Mouse (Mus musculus) midbrain, embryonic 13.5 days (tissue): ENCODE data around the gene Twist2. TPM values are rescaled to one million over a fixed set of nuclear protein-coding genes. Genes with fewer than 3 reads are reported as not detected.

ENCODE experiments used
- ATAC-seq: fragments of 200-750 bp; cut with Nextera tagmentation; 2 replicates; pipeline ENCODE4 v1.8.0; 2017; ENCODE audit warnings: mild to moderate bottlenecking, moderate TSS enrichment, moderate library complexity
- H3K27ac ChIP-seq: fragments of 300-500 bp; sonication (generic); 2 replicates; pipeline ENCODE4 v1.5.1; 2015; ENCODE audit warnings: inconsistent platforms, mild to moderate bottlenecking, moderate library complexity
- H3K27me3 ChIP-seq: fragments of 300-500 bp; sonication (generic); 2 replicates; pipeline ENCODE4 v1.6.1; 2015; ENCODE audit warnings: mild to moderate bottlenecking, inconsistent platforms
- H3K36me3 ChIP-seq: fragments of 300-500 bp; sonication (generic); 2 replicates; pipeline ENCODE4 v1.6.1; 2015; ENCODE audit warnings: mild to moderate bottlenecking, inconsistent platforms
- H3K4me1 ChIP-seq: fragments of 300-500 bp; sonication (generic); replicated peaks from 2 replicates; pipeline ENCODE4 v1.6.1; 2015; ENCODE audit warnings: inconsistent platforms
- H3K4me2 ChIP-seq: fragments of 300-500 bp; sonication (generic); replicated peaks from 2 replicates; pipeline ENCODE4 v1.6.1; 2015; ENCODE audit warnings: moderate library complexity, mild to moderate bottlenecking, inconsistent platforms
- H3K4me3 ChIP-seq: fragments of 300-500 bp; sonication (generic); replicated peaks from 2 replicates; pipeline ENCODE4 v1.5.1; 2015; ENCODE audit warnings: mild to moderate bottlenecking, inconsistent platforms
- H3K9ac ChIP-seq: fragments of 300-500 bp; sonication (generic); replicated peaks from 2 replicates; pipeline ENCODE4 v1.6.1; 2015; ENCODE audit warnings: mild to moderate bottlenecking, inconsistent platforms
- H3K9me3 ChIP-seq: fragments of 300-500 bp; sonication (generic); 2 replicates; pipeline ENCODE4 v1.6.1; 2016; ENCODE audit warnings: mild to moderate bottlenecking, inconsistent platforms
- WGBS: fragments of 180-500 bp; shearing (Covaris S2); methylation state at CpG from one replicate; pipeline ENCODE4 v1.1.7; 2015; 5-methylcytosine and 5-hydroxymethylcytosine counted together
- polyA plus RNA-seq: library from polyadenylated mRNA; unstranded; fragments of >200 nt; fragmentation: Nextera tagmentation; extraction: Ambion mirVana; gene quantifications from 2 replicates; pipeline ENCODE4 v1.2.1, GENCODE M21; 2015

Gene Twist2
- polyA plus RNA-seq, 1 experiment from 2014 or later: 1.3 TPM

- no peak overlapping the region for H3K27ac ChIP-seq
- no peaks in the 10 kb centered on the region for H3K36me3 ChIP-seq
- no peaks in the 10 kb centered on the region for H3K27me3 ChIP-seq
- no peak for ATAC-seq
- no peak overlapping the region for H3K4me2 ChIP-seq
- H3K4me3 ChIP-seq: no peak overlapping the region
- no peaks in the 10 kb centered on the region for H3K4me1 ChIP-seq
- no peak overlapping the region for H3K9ac ChIP-seq
- WGBS: 93% methylated on average over 4 of the region's 4 CpGs
- H3K9me3 ChIP-seq: no peaks in the 10 kb centered on the region; the same call in 1 of the 2 replicates
These were observed 21.4 kb upstream of the Twist2 start for GRCm38 (mm10) chr1:91779819-91780218.

- 84% methylated on average over 7 of the region's 7 CpGs for WGBS
- Histone ChIP-seq H3K4me2 (no peak overlapping the region), H3K9me3 (no peaks in the 10 kb centered on the region; the same call in 1 of the 2 replicates)
These were observed 20.1 kb upstream of the Twist2 start for GRCm38 (mm10) chr1:91781182-91781581.

GRCm38 (mm10) chr1:91784162-91784561, 17.1 kb upstream of the Twist2 start:
- WGBS: 79% methylated on average over 3 of the region's 3 CpGs
- Histone ChIP-seq H3K4me3 (no peak overlapping the region), H3K27me3 (no peaks in the 10 kb centered on the region), H3K4me1 (no peaks in the 10 kb centered on the region), H3K4me2 (no peak overlapping the region), H3K36me3 (no peaks in the 10 kb centered on the region), H3K9ac (no peak overlapping the region), H3K9me3 (no peaks in the 10 kb centered on the region; the same call in 1 of the 2 replicates), H3K27ac (no peak overlapping the region)
- ATAC-seq: no peak

More at GRCm38 (mm10) chr1:91781182-91781581, 20.1 kb upstream of the Twist2 start:
- H3K27me3 ChIP-seq: no peaks in the 10 kb centered on the region
- H3K9ac ChIP-seq: no peak overlapping the region
- H3K4me3 ChIP-seq: no peak overlapping the region
- no peaks in the 10 kb centered on the region for H3K36me3 ChIP-seq
- no peak for ATAC-seq
- H3K27ac ChIP-seq: no peak overlapping the region
- no peaks in the 10 kb centered on the region for H3K4me1 ChIP-seq

- H3K4me3 ChIP-seq: no peak overlapping the region
- H3K4me2 ChIP-seq: no peak overlapping the region
- H3K9ac ChIP-seq: no peak overlapping the region
- H3K9me3 ChIP-seq: no peaks in the 10 kb centered on the region
- H3K27ac ChIP-seq: no peak overlapping the region
- 71% methylated on average over 3 of the region's 3 CpGs for WGBS
- ATAC-seq: no peak
- H3K36me3 ChIP-seq: no peaks in the 10 kb centered on the region
- peaks cover 54% of the 10 kb centered on the region for H3K27me3 ChIP-seq
- peaks cover 25% of the 10 kb centered on the region for H3K4me1 ChIP-seq
These were observed 1.9 kb upstream of the Twist2 start for GRCm38 (mm10) chr1:91799323-91799722.

- H3K4me2 ChIP-seq: peak overlapping the region; percentile 75; the same call in 1 of the 2 replicates
- peaks cover 25% of the 10 kb centered on the region for H3K4me1 ChIP-seq
- H3K9ac ChIP-seq: no peak overlapping the region
- H3K27ac ChIP-seq: no peak overlapping the region
- H3K27me3 ChIP-seq: peaks cover 62% of the 10 kb centered on the region
- H3K36me3 ChIP-seq: no peaks in the 10 kb centered on the region
- no peak overlapping the region for H3K4me3 ChIP-seq
- no peak for ATAC-seq
- WGBS: 27% methylated on average over 13 of the region's 13 CpGs
- H3K9me3 ChIP-seq: no peaks in the 10 kb centered on the region
These were observed 913 bp upstream of the Twist2 start for GRCm38 (mm10) chr1:91800348-91800747.

- no peak overlapping the region for H3K9ac ChIP-seq
- H3K4me3 ChIP-seq: peak overlapping the region; percentile 40
- ATAC-seq: 0 out of 2 replicates have a peak, but pooled peaks have one; percentile 30
- no peaks in the 10 kb centered on the region for H3K9me3 ChIP-seq
- 3% methylated on average over 45 of the region's 45 CpGs for WGBS
- H3K4me2 ChIP-seq: peak overlapping the region; percentile 75
- H3K27me3 ChIP-seq: peaks cover 72% of the 10 kb centered on the region
- peaks cover 25% of the 10 kb centered on the region for H3K4me1 ChIP-seq
- H3K27ac ChIP-seq: no peak overlapping the region
- no peaks in the 10 kb centered on the region for H3K36me3 ChIP-seq
These were observed 644 bp downstream of the Twist2 start for GRCm38 (mm10) chr1:91801844-91802366.

GRCm38 (mm10) chr1:91802406-91803121, 1.3 kb downstream of the Twist2 start:
- Histone ChIP-seq H3K4me1 (peaks cover 25% of the 10 kb centered on the region), H3K9me3 (no peaks in the 10 kb centered on the region), H3K9ac (no peak overlapping the region), H3K4me3 (peak overlapping the region; percentile 40), H3K4me2 (peak overlapping the region; percentile 75), H3K27me3 (peaks cover 72% of the 10 kb centered on the region), H3K27ac (no peak overlapping the region), H3K36me3 (no peaks in the 10 kb centered on the region)
- ATAC-seq: no peak
- 7% methylated on average over 30 of the region's 30 CpGs for WGBS

GRCm38 (mm10) chr1:91803416-91803815, 2.2 kb downstream of the Twist2 start:
- no peak overlapping the region for H3K4me2 ChIP-seq
- no peak overlapping the region for H3K4me3 ChIP-seq
- H3K36me3 ChIP-seq: no peaks in the 10 kb centered on the region
- no peak for ATAC-seq
- H3K9me3 ChIP-seq: no peaks in the 10 kb centered on the region
- no peak overlapping the region for H3K9ac ChIP-seq
- H3K4me1 ChIP-seq: peaks cover 25% of the 10 kb centered on the region
- WGBS: 77% methylated on average over 6 of the region's 6 CpGs
- H3K27me3 ChIP-seq: peaks cover 67% of the 10 kb centered on the region
- no peak overlapping the region for H3K27ac ChIP-seq

GRCm38 (mm10) chr1:91816067-91816466, 14.8 kb downstream of the Twist2 start:
- Histone ChIP-seq H3K4me2 (no peak overlapping the region), H3K9ac (no peak overlapping the region), H3K4me3 (no peak overlapping the region), H3K9me3 (no peaks in the 10 kb centered on the region), H3K36me3 (no peaks in the 10 kb centered on the region), H3K4me1 (0 out of 2 replicates have a peak, but pooled peaks cover 4% of the 10 kb centered on the region), H3K27ac (no peak overlapping the region), H3K27me3 (no peaks in the 10 kb centered on the region)
- 82% methylated on average over 3 of the region's 3 CpGs for WGBS
- ATAC-seq: no peak

GRCm38 (mm10) chr1:91816571-91816970, 15.3 kb downstream of the Twist2 start:
- no peak for ATAC-seq
- no peak overlapping the region for H3K9ac ChIP-seq
- H3K27me3 ChIP-seq: no peaks in the 10 kb centered on the region
- H3K27ac ChIP-seq: no peak overlapping the region
- H3K4me3 ChIP-seq: no peak overlapping the region
- H3K36me3 ChIP-seq: no peaks in the 10 kb centered on the region
- no peak overlapping the region for H3K4me2 ChIP-seq
- H3K4me1 ChIP-seq: 0 out of 2 replicates have a peak, but pooled peaks cover 4% of the 10 kb centered on the region
- no peaks in the 10 kb centered on the region for H3K9me3 ChIP-seq
- 50% methylated on average over 6 of the region's 6 CpGs for WGBS

GRCm38 (mm10) chr1:91819237-91819636, 18.0 kb downstream of the Twist2 start:
- no peaks in the 10 kb centered on the region for H3K36me3 ChIP-seq
- no peak overlapping the region for H3K4me3 ChIP-seq
- H3K9ac ChIP-seq: no peak overlapping the region
- 0 out of 2 replicates have a peak, but pooled peaks cover 4% of the 10 kb centered on the region for H3K4me1 ChIP-seq
- no peak overlapping the region for H3K4me2 ChIP-seq
- H3K9me3 ChIP-seq: no peaks in the 10 kb centered on the region
- no peaks in the 10 kb centered on the region for H3K27me3 ChIP-seq
- no peak overlapping the region for H3K27ac ChIP-seq
- 68% methylated on average over 9 of the region's 9 CpGs for WGBS
- ATAC-seq: no peak

- no peak for ATAC-seq
- WGBS: 71% methylated on average over 10 of the region's 10 CpGs
- no peak overlapping the region for H3K4me3 ChIP-seq
These were observed 19.3 kb downstream of the Twist2 start for GRCm38 (mm10) chr1:91820531-91820930.

More at GRCm38 (mm10) chr1:91820531-91820930, 19.3 kb downstream of the Twist2 start:
- H3K4me2 ChIP-seq: no peak overlapping the region
- no peaks in the 10 kb centered on the region for H3K9me3 ChIP-seq
- H3K4me1 ChIP-seq: 0 out of 2 replicates have a peak, but pooled peaks cover 4% of the 10 kb centered on the region
- H3K36me3 ChIP-seq: no peaks in the 10 kb centered on the region
- no peaks in the 10 kb centered on the region for H3K27me3 ChIP-seq
- no peak overlapping the region for H3K27ac ChIP-seq
- H3K9ac ChIP-seq: no peak overlapping the region
